Mouse (Mus musculus) layer of hippocampus, adult 2 months (tissue): ENCODE data around the gene Azin2. TPM values are rescaled to one million over a fixed set of nuclear protein-coding genes. Genes with fewer than 3 reads are reported as not detected.

Experiments used
- DNase-seq, 2 experiments: peaks; one replicate each; pipeline ENCODE4 v3.0.0; 2022; ENCODE audit warnings: low spot score in 2 of 2
- H3K27ac ChIP-seq: fragments of 200-600 bp; 2 replicates; pipeline ENCODE4 v1.8.1; 2022
- H3K4me3 ChIP-seq: fragments of 200-600 bp; 2 replicates; pipeline ENCODE4 v1.8.1; 2022; ENCODE audit warnings: mild to moderate bottlenecking
- CTCF ChIP-seq: fragments of 200-600 bp; conservative IDR thresholded peaks from 2 replicates; pipeline ENCODE4 v1.8.1; 2022; ENCODE audit warnings: antibody characterized with exemption, mild to moderate bottlenecking, moderate library complexity
- total RNA-seq, 2 experiments: library from RNA; stranded (reverse); gene quantifications; 2 replicates each; pipeline ENCODE4 v1.2.3; 2021

The Azin2 gene
- total RNA-seq, 2 experiments from 2014 or later = 35.2 to 39.9 TPM

GRCm38 (mm10) chr4:128895841-128896240 lies 66.4 kb downstream of the Azin2 start:
- H3K27ac ChIP-seq = no peak overlapping the region

GRCm38 (mm10) chr4:128894112-128894511 lies 68.1 kb downstream of the Azin2 start:
- Histone ChIP-seq H3K4me3 (no peak overlapping the region), H3K27ac (no peak overlapping the region)
- no peak for DNase-seq
- TF ChIP-seq CTCF = no peak

More at GRCm38 (mm10) chr4:128895841-128896240, 66.4 kb downstream of the Azin2 start:
- H3K4me3 ChIP-seq = no peak overlapping the region
- no peak for DNase-seq
- no peak for TF ChIP-seq CTCF

- no peak for TF ChIP-seq CTCF
- Histone ChIP-seq H3K27ac (no peak overlapping the region), H3K4me3 (no peak overlapping the region)
- DNase-seq = no peak
Observed at GRCm38 (mm10) chr4:128892188-128892587, 70.1 kb downstream of the Azin2 start.

GRCm38 (mm10) chr4:128891746-128892145 lies 70.5 kb downstream of the Azin2 start:
- Histone ChIP-seq H3K27ac (no peak overlapping the region), H3K4me3 (no peak overlapping the region)
- no peak for DNase-seq
- TF ChIP-seq CTCF = no peak

GRCm38 (mm10) chr4:128891157-128891556 lies 71.1 kb downstream of the Azin2 start:
- TF ChIP-seq CTCF = no peak

GRCm38 (mm10) chr4:128889752-128890630 lies 72.3 kb downstream of the Azin2 start:
- TF ChIP-seq CTCF = no peak
- H3K27ac ChIP-seq = no peak overlapping the region; the same call in 1 of the 2 replicates

More at GRCm38 (mm10) chr4:128891157-128891556, 71.1 kb downstream of the Azin2 start:
- H3K27ac ChIP-seq = peak overlapping the region; percentile 56; the same call in 1 of the 2 replicates
- peak; percentile 76 to 82 for DNase-seq
- H3K4me3 ChIP-seq = no peak overlapping the region

GRCm38 (mm10) chr4:128888436-128888990 lies 73.7 kb downstream of the Azin2 start:
- Histone ChIP-seq H3K4me3 (no peak overlapping the region), H3K27ac (no peak overlapping the region)
- DNase-seq = no peak
- no peak for TF ChIP-seq CTCF

More at GRCm38 (mm10) chr4:128889752-128890630, 72.3 kb downstream of the Azin2 start:
- H3K4me3 ChIP-seq = no peak overlapping the region
- no peak for DNase-seq

- no peak for TF ChIP-seq CTCF
- DNase-seq = no peak
- Histone ChIP-seq H3K4me3 (no peak overlapping the region), H3K27ac (no peak overlapping the region)
Observed at GRCm38 (mm10) chr4:128887641-128888091, 74.6 kb downstream of the Azin2 start.

- TF ChIP-seq CTCF = no peak
- no peak overlapping the region for H3K27ac ChIP-seq
- no peak for DNase-seq
- no peak overlapping the region for H3K4me3 ChIP-seq
Observed at GRCm38 (mm10) chr4:128887026-128887425, 75.2 kb downstream of the Azin2 start.

GRCm38 (mm10) chr4:128886571-128886970 lies 75.7 kb downstream of the Azin2 start:
- DNase-seq = no peak
- Histone ChIP-seq H3K27ac (no peak overlapping the region), H3K4me3 (no peak overlapping the region)
- no peak for TF ChIP-seq CTCF

GRCm38 (mm10) chr4:128885540-128885939 lies 76.7 kb downstream of the Azin2 start:
- no peak overlapping the region for H3K27ac ChIP-seq
- H3K4me3 ChIP-seq = no peak overlapping the region
- no peak for TF ChIP-seq CTCF
- no peak for DNase-seq

- DNase-seq = no peak
- no peak for TF ChIP-seq CTCF
- H3K27ac ChIP-seq = no peak overlapping the region
- peak overlapping the region; percentile 57 for H3K4me3 ChIP-seq
Observed at GRCm38 (mm10) chr4:128884711-128885095, 77.5 kb downstream of the Azin2 start.
